Mouse (Mus musculus): ENCODE data around the gene Eed. TPM values are rescaled to one million over a fixed set of nuclear protein-coding genes. Genes with fewer than 3 reads are reported as not detected.
A peak's percentile ranks its signal among the peaks of the same experiment; 100 is the strongest.
"Not testable (repeated sequence)": the region's sequence is repeated elsewhere in the genome, so short reads cannot be mapped to it uniquely, and the experiment has no call there.

Gene Eed
- total RNA-seq (2021): 10 to 100 TPM; 34.3 to 49.6 TPM
- long read RNA-seq, experiment 1, transcript Eed-201 (12 exons, 2,067 nt): major isoform, 22 of 29 reads
- long read RNA-seq, experiment 1, partial matches to known transcripts: 1 of 29 reads
- long read RNA-seq, experiment 1, other reads (novel, unspliced or antisense): 6 of 29 reads
- long read RNA-seq, experiment 2, transcript Eed-201 (12 exons, 2,067 nt): major isoform, 10 of 28 reads
- long read RNA-seq, experiment 2, partial matches to known transcripts: 0 of 28 reads
- long read RNA-seq, experiment 2, other reads (novel, unspliced or antisense): 18 of 28 reads

GRCm38 (mm10) chr7:89980485-89981422, at the start of gene Eed:
TSS of gene Eed (minus strand) at chr7:89980983.
- peak; percentile 93 to 96 for DNase-seq (ENCODE audit: low spot score in 2 of 2)

DNA sequence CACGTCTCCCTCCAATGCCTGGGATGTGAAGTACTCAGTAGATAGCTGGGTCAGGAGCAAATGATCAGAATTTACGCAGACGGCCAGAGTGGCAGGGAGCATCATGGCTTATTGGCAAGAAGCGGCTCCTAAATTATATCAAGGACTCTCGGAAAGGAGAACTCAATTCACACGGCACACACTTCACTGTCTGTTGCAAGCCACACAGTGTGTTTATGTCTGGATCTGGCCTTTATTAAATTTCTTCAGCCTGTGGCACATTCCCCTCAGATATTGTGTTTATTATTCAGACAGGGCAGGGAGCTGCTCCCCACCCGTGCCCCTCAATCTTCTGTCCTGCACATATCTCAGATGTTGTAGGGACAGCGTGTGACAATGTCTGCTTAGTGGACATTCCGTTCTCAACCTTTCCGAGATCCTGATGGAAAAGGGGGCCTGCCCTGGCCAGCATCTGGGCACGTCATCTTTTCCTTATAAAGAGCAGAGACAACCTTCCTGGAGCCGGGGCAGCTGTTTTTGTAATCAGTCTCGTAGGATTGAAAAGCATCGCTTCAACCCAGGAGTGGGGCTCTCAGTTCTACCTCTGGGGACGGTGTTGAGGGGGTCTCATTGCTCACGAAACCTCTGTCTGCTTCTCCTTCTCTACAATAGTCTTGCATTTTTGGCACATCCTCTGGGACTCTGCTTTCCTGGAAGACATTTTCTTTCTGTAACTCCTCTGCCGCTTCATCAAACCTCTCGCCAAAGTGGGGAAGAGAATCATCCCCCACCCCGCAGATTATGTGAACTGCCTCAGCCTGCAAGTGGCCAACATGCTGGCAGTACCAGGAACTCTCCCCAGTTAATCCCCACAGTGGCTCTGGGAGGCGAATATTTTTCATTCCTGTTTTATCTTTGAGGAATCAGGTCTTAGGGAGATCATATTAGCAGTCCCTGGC, 49.0 kb upstream of the Eed start:
- peak; percentile 26 to 69 for DNase-seq (ENCODE audit: low spot score in 2 of 2)

DNA sequence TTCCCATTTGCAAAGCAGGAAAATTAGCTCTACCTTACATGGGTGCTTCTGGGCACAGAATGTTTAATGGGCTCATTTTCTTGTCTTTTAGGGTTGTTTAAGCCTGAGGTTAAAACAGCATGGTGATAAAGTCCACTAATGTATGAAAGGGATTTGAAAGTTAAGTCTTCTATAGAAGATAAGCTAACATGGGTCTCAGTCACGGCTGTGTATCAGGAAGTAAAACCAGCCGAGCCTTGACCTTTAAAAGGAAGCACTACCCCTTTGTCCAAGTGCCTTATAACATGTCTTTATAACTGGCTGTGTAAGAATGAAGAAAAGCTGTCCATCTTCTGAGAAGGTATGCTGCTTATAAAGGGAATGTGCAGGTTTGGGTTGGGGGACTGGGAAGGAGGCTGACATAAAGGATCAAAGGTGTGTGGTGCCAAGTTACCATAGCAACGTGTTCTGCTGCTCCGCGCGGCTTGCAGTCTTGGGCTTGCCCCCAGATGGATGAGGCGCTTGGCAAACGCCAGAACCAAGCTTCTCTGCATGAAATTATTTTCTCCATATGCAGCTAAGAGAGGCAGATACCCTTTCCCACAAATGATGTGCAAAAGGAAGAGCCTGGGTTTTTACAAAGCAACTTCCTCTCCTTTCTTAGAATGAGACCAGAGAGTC, 48.2 kb upstream of the Eed start:
- peak in 1 of 2 experiments; percentile 56 for DNase-seq (ENCODE audit: low spot score in 2 of 2)

DNA sequence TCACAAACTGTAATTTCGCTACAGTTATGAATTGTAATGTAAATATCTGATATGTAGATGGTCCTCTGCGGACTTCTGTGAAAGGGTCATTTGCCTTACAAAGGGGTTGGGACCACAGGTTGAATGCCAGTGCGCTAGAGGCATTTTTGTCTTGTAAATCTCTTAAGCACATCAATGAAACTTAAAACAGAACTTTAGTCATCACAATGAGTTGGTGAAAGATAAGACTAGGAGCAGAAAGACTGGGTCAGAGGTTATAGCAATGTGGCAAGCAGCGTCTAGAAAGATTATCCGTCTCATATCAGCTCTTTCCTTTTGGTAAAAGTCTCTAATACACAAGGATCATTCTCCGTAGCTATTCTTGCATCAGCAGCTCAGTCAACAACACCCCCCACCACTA, 44.2 kb upstream of the Eed start:
- DNase-seq (ENCODE audit: low spot score in 2 of 2): no peak

DNA sequence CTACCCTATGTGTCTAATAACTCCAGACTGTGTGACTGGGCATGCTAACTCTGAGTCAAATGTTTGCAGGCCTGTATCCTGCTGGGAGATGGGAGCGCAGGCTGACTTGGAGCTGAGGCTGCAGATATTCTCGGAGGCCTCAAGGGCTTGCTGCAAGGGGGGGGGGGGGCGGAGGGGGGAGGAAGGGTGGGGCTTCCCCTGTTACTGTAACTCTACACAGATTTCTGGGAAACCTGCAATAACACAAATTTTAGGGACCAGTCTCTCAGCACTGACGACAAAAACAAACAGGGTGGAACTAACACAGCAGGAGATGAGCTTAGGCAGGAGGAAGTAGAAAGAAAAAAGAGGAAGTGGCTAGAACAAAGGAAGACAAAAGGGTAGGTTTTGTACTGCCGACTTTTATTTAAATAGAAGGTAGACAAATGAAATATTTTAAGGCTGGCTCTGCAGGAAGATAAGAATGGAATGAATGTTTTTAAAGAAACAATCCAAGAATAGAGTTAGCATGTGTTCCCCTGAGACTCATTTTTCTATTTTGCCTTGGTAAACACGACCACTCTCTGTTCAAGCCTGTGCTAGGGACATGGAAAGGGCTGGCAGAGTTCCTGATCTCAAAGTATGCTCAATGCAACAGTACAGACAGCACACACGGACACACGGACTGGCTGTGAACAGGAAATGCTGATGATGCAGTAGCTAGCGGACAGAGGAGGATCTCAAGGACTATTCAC, 42.4 kb upstream of the Eed start:
- no peak for DNase-seq (ENCODE audit: low spot score in 2 of 2)

DNA sequence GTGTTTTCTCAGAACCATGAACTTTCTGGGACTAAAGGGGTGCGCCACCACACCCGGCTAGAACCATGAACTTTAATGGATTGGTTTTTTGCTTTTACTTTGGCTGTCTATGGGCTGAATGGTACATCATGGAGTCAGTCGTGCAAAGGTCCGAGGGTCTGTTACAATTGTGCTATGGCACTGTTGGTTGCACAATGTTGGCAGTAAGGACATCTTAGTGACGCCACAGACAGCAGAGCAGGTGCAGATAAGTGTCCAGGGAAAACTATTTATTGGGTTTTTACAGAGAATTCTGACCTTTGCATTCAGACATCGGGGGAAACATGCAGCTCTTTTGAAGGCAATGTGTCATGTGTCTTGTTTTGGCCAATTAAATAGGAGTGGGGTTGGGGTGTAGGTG, 39.5 kb upstream of the Eed start:
- no peak for DNase-seq (ENCODE audit: low spot score in 2 of 2)

GRCm38 (mm10) chr7:90019570-90019969, 38.8 kb upstream of the Eed start:
- no peak for DNase-seq (ENCODE audit: low spot score in 2 of 2)

- DNase-seq (ENCODE audit: low spot score in 2 of 2): no peak
These were observed 36.3 kb upstream of the Eed start for GRCm38 (mm10) chr7:90016930-90017588.

- DNase-seq (ENCODE audit: low spot score in 2 of 2): no peak
These were observed 35.7 kb upstream of the Eed start for GRCm38 (mm10) chr7:90016459-90016858.

DNA sequence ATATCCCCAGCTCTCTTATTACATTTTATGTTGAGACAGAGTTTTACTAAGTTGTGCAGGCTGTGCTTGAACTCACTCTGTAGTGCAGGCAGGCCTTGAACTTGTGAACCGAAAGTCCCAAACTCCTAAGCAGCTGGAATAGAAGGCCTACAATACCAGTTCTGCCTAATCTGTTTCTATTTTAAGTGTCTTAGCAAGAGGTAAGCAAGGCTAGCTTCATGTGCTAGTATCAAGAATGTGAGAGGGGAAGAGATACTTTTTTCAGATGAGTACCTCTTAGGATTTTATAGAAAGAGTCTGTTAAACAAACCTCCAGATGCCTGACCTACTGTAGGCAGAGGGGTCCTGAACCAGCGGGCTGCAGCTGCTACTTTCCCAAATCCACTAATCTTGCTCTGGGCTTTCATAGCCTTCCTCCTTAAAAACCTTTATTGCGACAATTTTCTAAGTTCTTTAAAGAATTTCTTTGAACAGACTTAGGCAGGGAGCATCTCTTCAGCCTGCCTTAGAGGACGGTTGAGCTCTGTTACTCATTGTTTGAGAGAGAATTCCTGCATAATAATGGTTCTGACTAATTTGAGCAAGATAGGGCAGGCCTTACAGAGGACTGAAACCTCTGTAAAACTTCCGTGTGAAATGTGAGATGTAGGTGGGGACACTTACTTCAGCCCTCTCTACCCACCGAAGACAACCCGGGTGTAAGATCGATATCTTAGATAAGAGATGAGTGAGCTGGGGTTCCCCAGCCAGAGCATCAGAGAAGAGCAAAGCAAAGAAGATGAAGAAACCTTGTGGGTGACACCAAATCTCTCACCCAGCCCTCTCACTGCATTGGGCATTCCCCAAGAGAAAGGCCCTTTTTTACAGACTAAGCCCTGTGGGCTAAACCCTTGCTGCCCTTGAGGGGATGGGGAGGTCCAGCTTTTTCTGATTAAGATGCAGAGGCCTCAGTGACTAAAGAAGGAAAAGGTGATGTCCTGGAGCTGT, 26.2 kb upstream of the Eed start:
- no peak for DNase-seq (ENCODE audit: low spot score in 2 of 2)

- no peak for DNase-seq (ENCODE audit: low spot score in 2 of 2)
These were observed 24.0 kb upstream of the Eed start for GRCm38 (mm10) chr7:90004781-90005180.

GRCm38 (mm10) chr7:90002375-90002774, 21.6 kb upstream of the Eed start:
- DNase-seq (ENCODE audit: low spot score in 2 of 2): no peak

DNA sequence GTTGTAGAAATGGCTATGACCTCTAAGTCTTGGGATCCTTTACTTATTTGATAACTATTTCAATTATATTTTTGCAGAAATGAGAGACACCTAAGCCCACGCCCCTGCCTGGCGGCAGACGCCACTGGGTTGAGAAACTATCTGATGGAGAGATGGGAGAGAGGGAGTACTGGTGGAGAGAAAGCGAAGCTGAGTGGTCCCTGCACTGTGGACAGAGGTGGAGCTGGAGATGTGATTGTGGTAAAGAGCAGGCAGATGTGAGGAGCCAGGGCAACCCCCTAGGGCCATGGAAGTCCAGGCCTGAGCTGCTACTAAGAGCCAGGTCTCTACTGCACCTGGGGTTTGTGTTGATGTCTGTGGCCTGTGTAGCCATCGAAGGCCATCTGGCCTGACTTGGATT, 18.7 kb upstream of the Eed start:
- DNase-seq (ENCODE audit: low spot score in 2 of 2): no peak

DNA sequence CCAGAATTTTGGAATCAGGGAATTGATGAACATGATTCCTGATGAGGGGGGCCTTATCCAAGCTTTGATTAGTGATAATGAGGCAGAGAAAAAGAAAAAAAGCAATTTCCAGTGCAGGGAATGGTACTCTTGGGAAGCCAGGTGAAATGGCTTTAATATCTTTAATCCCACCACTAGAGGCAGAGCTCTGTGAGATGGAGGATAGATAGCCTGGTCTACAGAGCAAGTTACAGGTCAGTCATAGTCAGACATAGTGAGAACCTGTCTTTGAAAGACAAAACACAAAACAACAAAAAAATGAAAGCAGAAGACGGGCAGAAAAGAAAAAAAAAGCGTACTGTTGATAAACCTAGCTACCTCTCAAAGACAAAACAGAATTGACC, 17.8 kb upstream of the Eed start:
- no peak for DNase-seq (ENCODE audit: low spot score in 2 of 2)

GRCm38 (mm10) chr7:89998006-89998623, 17.3 kb upstream of the Eed start:
- no peak for DNase-seq (ENCODE audit: low spot score in 2 of 2)

DNA sequence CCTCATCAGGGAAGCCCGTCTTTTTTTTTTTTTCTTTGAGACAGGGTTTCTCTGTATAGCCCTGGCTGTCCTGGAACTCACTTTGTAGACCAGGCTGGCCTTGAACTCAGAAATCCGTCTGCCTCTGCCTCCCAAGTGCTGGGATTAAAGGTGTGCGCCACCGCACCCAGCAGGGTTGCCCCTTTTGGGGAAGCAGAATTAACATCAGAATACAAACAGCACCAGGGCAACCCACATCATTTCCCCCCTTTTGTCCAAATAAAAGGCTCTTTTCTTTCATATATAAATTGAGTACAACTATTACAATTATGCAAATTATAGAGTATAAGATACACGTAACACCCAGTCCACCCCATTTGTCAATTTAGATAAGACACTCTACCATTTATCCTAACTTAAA, 16.7 kb upstream of the Eed start:
- not testable (repeated sequence) for DNase-seq (ENCODE audit: low spot score in 2 of 2)

GRCm38 (mm10) chr7:89993091-89993490, 12.3 kb upstream of the Eed start:
- no peak for DNase-seq (ENCODE audit: low spot score in 2 of 2)

DNA sequence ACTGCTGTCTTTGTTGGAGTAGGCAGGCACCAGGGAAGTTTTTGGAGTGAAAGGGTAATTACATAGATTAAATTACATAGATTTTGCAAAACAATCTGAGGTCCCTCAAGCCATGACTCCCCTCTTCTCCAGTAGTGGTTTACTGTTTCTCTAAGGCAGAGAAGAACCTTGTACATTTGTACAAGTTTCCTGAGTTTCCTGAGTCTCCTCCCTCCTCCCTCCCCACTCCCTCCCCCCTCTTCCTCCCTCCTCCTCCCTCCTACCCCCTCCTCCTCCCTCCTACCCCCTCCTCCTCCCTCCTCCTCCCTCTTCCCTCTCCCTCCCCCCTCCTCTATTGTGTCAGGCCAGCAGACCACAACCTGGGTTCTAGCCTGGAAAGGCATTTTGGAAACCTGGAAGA, 3.6 kb upstream of the Eed start:
- no peak for DNase-seq (ENCODE audit: low spot score in 2 of 2)
